Mouse (Mus musculus) CD4-positive, CD25-positive, alpha-beta regulatory T cell, adult 4 months (primary cell): ENCODE results near the gene Plcb1. TPM values are rescaled to one million over a fixed set of nuclear protein-coding genes. Genes with fewer than 3 reads are reported as not detected.

Source experiments
- ATAC-seq: one replicate; pipeline ENCODE4 v1.8.0; 2017
- polyA plus RNA-seq, 2 experiments: library from polyadenylated mRNA; unstranded; fragments of 100-300 nt; shearing (Covaris generic); gene quantifications; one replicate each; pipeline ENCODE4 v1.2.1; 2017

The Plcb1 gene
- polyA plus RNA-seq, 2 experiments from 2014 or later, result not detected

DNA sequence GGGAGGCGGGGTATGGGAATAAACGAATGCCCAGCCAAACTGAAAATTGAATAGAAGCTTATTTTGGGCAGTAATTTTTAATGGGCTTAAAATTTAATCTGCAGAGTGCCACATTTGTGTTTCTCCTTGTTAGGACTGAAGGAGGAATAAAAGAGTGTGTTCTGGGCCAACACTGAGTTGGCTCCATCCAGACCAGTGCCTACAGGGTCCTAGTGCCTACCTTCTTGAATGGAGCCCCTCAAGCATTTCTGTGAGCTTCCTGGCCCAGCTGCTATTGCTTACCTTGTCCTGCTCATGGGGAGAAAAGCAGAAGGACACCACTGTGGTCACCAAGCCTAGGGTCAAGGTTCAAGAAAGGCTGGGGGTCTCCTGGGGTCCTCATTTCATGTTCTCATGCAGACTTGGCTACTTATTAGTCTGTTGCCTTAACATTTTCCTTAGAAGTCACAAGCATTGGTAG lies 128.3 kb downstream of the Plcb1 start:
- ATAC-seq, result no peak

DNA sequence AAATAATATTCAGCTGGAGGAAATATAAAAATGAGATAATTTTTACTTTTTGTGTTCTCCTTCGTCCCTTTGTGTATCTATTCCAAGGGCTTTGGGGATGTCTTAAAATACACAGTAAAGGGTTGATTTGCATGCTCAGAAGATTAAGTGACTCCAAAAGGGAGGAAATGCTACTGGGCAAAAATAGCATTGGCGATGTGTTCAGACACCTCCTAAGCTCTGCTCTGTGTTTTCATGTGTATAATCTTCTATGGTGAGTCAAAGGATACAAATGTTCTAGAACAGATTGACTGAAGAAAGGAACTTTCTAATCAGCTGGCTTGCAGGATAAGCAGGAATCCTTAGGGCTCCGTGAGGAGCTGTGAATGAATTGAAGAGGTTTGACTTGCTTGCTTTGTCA lies 129.2 kb downstream of the Plcb1 start:
- no peak for ATAC-seq

DNA sequence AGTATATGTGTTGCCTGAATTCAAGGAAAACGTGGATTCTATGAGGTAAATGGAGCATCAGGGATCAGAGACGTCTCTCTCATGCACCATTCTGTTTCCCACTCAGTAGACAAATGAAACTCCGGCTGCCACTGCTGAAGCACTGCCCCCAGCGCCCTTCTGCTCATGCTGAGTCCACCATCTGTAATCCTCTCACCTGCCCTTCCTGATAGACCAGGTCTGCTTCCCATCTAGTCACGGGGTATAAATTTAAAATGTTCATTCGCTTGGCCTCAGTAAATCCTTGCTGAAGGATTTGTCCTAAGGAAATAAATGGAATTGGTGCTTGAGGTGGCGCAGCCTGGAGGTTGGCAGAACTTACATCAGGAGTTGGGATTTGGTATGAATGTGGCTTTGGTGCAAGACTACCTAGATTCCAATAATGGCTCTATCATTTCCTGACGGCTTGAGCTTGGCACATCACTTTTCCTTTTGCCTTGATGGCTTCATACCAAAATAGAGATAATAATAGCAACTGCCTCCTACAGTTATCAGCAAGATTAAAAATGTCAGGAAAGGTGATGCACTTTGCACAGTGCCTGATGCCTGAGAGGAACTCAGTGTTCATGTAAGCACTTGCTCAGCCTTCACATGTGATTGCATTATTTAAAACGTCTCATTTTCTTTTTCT lies 134.9 kb downstream of the Plcb1 start:
- ATAC-seq, result no peak

DNA sequence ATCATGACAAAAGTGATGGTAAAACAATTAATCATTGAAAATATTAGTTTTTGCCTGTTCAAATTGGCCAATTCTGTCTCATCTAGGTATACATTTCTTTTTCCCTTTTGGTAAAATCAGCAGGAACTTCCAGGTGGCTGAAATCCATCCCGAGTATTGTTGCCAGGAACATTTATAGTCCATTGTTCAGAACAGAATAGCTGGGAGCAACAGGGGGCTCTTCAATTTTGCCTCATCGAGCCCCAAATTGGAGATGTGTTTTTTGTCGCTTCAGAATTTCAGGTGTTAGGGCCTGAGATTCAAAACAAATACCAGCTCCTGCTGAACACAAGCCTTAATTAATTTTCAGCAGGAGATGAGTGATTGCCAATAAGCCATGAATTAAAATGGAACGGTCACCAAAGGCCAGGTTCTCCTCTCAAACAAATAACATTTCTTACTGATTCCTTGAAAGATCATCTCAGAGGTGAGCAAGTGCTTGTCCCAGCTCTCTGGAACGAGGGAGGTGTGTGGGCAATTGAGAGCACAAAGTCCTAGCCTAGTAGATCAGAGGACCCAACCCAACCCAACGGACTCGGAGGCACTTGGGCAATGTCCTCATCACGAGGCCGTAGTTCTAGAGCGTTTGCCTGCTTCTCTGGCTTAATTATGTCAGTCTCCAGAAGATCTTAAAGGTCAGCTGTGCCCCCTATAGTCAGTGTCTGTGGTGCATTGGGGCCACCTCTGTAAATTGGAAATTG lies 136.9 kb downstream of the Plcb1 start:
- no peak for ATAC-seq

DNA sequence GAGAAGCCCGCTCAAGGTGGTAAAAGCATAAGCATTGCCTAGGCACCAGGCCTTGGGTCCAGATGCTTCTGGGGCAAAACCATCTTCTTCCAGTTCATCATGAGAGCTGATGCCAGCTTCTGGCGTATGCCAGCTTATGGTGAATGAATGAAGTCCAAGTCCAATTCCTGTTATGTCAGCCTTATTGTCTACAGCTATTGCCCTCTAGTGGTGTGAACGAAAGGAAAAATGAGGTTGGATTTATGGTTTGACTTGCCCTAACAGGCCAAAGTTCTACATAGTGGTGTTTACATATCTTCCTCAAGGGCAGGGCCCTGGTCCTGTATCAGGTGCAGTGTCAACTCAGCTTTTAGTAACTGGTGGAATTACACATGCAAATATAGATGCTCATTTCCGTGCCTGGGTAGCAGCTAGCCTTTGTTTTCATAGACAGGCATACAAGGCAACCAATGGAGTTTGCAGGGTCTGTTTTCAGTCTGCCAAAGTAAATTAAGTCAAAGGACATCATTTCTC lies 138.3 kb downstream of the Plcb1 start:
- ATAC-seq, result no peak

DNA sequence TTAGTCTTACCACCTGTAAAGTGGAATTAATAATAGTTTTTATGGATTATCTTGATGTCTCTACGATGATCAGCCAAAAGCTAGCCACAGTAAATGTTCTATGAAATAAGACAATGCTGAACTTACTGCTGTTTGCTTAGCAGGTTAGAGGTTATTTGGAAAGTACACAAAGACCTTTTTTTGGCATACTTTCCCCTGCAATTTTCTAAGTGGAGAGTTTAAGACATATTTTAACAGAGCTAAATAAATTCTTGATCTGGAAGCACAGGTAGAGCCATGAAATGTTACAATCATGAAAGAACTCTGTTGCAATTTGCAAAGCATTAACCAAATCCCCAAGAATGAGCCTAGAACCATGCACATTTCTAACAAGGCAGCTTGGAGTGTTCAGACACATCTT lies 140.4 kb downstream of the Plcb1 start:
- no peak for ATAC-seq

DNA sequence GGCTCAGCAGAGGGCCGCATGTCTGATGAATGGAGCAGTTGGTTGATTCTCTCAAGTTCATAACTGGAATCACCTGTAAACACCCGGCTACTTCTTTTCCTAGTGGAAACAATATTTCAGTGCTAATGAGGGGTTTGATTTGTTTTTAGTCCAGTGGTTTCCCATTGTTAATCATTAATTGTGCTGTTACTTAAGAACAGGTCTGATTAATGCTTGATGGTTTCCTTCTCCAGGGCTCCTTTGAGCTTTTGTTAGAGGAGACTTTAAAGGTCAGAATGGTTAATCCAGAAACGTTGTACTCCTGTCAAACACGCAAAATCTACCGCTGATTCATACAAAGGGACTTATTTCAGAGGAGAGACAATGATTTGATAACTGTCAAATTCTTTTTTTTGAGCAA lies 141.2 kb downstream of the Plcb1 start:
- no peak for ATAC-seq

DNA sequence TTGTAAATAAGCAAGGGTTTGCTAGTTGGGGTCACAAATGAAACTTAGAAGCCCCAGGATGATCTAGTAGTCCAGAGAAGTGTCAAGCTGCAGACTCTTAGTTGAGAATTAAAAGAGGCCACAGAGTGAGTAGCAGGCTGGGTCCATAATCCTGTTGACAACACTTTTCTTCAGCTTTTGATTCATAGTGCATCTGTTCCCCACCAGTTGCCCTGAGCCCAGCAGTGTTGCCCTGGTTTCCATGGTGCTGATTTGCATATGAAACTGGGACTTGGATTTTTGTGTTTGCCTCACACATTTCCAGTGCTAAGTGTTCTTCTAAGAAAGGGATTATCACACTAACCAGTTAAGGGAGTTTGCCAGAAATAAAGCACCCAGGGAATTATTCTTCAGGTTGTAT lies 143.6 kb downstream of the Plcb1 start:
- ATAC-seq, result no peak

DNA sequence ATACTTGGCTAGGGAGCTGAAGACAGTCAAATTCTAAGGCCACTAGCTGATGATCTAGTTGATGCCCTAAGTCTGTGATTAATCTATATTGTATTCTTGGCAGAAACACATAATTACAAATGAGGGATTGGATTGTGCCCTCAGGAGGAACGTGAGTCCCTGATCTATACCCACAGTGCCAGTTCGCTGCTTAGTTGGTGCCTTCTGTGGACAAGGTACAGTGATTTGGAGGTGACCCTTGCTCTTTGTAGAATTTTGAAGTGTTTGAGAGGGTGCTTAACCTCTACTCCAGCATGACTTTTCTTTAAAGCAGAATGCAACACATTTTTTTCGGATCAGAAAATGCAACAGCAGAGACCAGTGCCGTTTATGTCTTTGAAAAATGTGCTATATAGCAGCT lies 145.1 kb downstream of the Plcb1 start:
- no peak for ATAC-seq

DNA sequence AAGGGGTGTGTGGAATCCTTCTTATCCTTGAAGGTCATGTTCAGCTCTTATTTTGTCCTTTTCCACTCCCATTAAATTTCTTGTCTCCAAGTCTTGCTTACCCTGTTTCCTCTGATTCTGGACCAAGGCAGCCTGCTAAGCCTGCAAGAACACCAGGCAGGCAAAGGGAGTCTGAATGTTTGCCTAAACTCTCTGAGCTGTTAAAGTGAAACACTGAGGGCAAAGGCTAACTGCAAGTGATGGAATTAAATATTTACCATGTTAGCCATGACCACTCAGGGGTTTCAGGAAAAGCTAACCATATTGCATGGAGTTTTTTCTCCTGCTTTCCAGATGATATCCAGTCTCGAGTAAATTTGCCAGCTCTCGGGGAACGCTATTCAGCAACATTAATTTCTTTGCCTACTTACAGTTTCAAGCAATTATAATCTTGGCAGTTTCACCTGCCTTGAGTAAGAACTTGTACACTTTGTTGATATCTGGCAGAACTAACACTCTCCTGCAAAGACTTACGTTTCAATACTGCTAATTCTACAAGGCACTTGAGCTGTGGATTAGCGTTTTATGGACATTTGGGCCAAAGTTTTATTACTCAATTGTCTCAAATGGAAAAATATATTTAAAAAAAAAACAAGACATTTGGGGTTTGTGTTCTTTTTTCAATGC lies 146.0 kb downstream of the Plcb1 start:
- no peak for ATAC-seq

DNA sequence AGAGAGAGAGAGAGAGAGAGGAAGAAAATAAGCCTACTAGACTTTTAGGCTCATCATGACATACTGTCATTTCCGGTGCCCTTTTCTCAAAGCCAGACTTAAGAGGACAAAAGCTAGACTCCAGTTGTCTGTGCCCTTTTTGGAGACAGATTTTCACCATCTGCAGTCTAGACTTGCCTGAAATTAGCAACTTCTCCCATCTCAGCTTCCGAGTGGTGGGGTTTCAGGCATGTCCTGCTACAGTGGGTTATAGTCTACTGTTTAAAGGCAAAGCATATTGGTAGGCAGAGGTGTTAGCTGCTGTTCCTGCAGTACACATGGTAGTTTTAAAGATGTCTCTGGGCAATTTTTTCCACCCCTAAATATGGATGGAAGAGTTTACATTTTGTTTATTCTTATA lies 149.6 kb downstream of the Plcb1 start:
- ATAC-seq, result no peak

DNA sequence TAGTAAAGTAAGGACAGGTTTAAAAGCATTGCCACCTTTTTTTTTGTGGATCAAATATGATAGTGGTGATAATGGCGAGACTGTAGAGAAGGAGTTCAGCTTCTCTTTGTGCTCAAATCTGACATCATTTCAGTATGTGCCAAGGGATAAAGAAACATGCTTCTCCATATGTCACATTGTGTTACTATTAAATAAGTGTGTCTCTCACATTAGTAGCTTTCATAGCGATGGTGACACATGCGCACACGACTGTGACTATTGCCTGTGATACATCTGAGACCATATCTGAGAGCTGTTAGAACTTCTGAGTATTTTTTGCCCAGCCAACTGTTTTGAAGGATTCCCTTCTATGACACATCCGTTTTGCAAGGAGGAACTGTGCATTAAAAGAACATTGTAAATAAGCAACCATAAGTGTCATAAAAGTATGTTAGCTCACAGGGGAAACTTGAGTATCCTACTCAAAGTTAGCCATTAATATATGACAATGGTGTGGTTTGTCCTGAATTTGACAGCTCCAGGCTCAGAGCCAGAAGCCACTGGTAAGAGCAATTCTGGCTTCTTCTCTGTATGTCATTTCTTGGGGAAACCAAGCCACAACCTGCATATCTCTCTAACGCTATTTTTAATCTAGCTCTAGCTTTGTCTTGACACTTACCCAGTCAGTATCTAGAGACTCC lies 150.2 kb downstream of the Plcb1 start:
- ATAC-seq, result no peak

DNA sequence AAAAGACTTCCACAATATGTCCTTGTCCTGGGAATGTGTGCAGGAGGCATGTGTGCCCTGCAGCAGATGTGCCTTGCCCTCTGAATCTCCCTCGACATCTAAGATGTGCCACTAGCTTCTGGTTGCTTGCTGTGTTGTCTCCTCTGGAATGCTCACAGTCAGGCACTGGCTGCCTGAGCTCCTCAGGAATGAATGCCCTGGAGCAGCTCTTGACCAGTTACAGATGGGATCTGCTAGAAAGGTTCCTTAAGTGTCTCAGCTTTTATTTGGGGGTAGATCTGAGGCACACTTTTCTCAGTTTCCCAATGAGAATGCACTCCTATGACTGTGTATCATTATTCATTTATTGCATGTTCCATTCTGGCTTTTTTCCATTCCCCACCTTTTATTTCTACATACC lies 151.8 kb downstream of the Plcb1 start:
- ATAC-seq, result no peak

DNA sequence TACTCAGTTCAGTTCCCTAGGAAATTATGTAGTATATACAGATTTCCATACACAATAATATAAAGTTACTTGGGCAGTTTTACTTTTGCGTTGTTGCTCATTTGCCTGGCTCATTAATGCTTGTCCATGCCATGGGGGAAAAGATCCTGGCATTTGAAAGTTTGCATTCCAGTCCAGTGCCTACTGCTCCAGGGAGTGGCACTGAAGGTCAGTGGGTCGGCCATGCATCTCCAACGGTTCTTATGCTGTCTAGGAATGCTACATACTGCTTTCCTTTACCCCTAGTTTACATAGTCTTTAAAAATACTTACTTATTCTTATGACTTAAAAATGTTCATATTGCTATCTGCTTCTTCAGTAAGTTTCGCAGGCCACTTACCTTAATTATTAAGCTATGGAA lies 156.2 kb downstream of the Plcb1 start:
- ATAC-seq, result no peak

DNA sequence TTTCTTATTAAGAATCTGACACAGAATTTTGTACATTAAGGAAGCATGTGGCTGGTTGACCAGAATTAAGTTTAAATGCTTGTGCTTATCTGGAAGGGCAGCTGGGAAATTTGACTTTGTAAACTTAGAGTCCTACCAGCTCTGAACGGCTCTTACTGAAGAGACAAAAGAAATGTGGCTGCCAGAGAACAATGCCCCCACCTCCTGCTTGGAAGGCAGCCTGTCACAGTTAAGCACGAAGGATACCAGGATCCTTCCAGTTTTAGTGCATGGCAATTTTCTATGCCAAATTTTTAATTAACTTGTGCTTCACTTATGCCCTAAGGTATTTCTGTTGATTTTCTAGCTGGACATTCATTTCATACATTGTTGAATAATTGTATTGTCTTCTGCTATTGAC lies 157.1 kb downstream of the Plcb1 start:
- no peak for ATAC-seq

DNA sequence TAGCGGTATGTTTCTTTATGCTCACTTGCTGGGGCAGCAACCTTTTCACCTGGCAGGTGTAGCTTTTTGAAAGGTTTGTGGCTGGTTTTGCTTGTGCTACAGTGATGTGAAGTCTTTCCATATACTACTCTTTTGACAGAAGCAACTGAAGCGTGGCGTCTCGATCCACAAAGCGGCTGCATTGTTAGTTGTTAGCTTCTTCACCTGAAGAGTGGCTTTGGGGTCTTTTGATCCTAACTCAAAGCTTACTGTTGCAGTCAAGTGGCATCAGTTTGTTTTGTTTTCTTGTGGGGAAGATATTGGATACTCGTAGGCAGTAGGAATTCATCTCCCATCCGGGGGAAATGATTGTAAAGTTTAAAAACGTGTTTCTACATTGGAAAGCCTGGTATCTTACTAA lies 160.5 kb downstream of the Plcb1 start:
- no peak for ATAC-seq

DNA sequence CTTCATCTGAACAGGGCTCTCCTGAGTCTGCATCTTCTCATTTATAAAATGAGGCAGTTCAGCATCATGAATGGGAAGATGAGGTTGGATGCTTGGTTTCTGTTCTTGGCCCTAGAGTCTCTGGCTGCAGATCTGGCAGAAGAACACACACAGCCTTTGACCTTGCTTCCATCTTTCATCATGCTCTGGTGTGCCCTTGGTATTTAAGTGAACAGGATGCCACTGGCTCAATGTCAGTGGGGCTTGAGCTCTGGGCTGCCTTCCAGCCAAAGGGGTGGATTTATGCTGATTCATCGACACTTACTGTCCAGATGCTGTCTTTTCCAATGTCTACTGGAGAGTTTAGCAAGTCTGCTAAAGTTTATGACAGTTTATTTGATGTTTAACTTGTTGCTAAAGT lies 161.0 kb downstream of the Plcb1 start:
- ATAC-seq, result no peak

DNA sequence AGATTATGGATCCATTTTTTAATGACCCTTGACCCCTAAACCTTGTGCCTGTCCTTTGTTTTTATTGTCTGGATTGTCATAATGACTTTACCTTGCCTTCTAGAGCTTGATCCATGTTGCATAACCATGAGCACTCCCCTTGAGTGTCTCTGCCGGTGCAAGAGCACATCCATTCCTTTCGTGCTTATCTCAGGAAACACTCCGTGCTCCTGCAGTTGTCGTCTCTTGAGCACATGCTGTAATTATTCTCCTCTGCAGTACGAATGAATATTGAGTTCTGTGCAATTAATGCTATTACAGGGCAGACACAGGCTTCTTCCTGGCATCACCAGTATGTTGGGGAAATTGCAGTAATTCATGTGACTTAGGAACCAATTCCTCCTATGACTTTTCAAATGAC lies 166.2 kb downstream of the Plcb1 start:
- ATAC-seq, result no peak

DNA sequence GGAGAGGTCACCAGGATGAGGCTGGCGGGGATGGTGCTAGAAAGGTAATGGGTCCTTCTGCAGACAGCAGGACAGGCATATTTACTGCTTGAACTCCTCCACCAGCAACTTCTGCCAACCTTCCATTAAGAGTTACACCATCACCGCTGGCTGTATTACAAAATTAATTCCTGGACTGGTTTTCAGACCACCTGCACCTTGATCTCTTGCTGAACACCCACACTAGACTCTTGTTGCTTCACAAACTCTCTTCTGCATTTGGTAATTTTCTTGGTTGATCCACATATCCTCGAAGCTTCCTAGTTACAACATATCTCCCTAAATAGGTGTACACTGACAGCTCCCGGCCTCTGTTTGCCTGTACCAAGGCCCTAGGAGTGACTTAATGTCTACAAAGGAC lies 170.6 kb downstream of the Plcb1 start:
- ATAC-seq, result no peak

DNA sequence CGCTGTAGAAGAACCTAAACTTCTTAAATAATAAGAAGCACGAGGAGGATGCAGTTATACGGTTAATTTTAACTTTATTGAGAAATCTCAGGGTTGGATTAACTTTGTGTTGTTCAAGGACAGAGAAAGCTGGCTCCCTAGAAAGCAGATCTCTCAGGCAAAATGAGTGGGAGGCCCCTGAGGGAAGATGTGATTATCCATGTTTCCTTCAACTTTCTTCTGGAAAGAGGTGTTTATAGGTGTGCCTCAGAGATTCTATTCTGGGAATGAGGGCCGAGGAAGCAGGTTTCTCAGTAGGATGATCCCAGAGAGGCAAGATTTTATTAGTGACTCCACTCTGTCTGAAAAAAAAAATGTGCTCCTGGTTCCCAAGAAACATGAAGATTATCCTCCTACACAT lies 180.3 kb downstream of the Plcb1 start:
- no peak for ATAC-seq

DNA sequence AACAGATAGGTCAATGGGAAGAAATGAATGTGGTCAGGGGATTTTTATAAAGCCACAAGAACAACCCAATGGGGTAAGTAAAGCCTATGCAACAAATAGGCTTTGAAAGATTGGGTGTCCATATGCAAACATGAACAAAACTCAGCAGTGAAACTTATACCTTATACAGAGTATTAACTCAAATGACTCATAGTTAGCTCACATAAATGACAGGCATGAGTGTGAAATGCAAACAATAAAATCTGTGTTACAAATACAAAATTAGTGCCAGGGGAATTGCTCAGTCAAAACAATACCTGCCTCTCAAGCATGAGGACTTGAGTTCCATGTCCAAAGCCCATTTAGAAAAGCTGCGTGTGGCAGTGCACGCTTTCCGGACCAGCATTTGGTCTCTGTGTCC lies 182.5 kb downstream of the Plcb1 start:
- ATAC-seq, result no peak

DNA sequence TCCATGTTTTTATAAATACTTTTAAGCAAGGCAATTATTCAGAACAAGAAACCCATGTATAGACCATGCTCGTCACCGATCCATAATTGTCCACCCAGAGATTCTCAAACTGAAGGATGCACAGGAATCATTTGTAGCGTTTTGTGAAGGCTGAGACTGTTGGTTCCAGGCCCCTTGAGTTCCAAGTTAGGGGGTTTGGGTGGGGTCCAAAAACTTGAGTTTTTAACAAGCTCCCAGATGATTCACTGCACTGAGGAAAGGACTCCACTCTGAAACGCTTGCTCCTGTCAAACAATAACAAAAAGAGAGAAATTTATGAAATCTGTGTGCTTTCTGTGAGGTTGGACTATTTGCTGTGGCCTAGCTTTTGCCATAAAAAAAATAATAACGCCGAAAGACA lies 186.5 kb downstream of the Plcb1 start:
- no peak for ATAC-seq

DNA sequence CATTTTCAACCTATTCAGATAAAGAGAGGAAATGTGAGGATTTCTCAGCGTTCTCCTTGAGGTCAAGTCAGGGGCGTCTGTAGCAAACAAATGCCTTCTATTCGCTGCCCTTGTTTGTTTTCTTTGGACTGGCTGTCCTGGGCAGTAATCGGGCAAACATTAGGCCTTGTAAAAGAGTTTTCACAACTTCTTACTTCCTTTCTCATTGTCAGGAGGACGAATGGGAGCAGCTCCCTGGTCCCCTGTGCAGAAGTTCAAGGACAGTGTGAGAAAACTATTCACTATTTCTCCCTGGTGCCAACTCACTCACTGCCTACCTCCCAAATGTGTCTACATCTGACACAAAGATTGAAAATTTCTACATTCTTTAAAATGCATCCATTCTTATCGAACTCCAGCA lies 188.8 kb downstream of the Plcb1 start:
- no peak for ATAC-seq
